Mouse (Mus musculus): ENCODE measurements around the gene Rbpj. TPM values are rescaled to one million over a fixed set of nuclear protein-coding genes. Genes with fewer than 3 reads are reported as not detected.

The Rbpj gene
- polyA plus RNA-seq, 1 experiment, result 13.3 TPM

DNA sequence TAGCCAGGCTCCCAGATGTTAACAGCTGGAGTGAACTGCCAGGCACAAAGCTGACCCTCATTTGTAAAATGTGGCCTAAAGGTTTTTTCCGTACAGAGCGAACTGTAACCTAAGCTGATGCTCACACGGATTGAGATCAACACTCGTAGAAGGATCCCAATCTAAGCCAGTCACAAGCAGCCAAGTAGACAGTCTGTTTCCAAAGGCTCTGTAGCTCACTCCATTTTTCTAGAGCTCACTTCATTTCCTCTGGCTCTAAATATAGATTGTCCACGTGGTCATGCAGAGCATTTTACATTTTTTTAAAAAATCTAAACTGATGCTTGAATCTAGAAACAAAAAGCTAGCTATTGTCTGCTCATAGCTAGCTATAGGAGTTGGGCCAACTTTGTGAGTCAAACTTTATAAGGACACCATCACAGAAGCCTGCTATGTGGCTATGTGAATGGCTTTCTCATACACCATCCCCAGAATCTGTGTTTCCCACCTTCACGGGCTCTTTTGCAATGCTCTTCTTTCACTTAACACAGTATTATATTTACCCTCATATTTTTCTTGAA lies 19.2 kb downstream of the Rbpj start:
- Histone ChIP-seq H3K4me3 (ENCODE audit: insufficient read depth, low read depth, low read length) (no peak overlapping the region), H3K27ac (replicated peaks; ENCODE audit: low read depth, low read length) (no peak overlapping the region), H3K4me1 (ENCODE audit: control insufficient read depth, insufficient read depth, insufficient read length, low read length) (no peaks in the 10 kb centered on the region)

DNA sequence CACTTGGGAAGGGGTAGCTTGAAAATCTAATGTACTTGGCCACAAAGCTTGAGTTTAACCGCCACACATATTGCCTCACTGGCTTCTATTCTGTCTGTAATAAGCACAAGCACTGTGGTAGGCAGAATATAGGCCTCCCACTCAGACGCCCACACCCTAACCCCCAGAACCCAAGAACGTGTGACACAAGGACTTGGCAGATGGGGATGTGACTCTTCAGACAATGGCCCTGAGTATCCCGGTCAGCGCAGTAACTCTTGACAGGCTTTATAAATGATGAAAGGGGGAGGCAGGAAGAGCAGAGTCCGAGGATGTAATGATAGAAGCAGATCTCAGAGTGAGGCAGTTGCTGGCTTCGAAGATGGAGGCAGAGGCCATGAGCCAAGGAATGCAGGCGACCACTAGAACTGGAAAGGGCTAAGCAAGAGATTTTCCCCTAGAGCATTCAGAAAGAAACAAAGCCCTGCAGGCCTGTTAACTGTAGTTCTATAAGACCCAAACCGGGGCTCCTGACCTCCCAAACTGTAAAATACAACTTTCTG lies 20.1 kb downstream of the Rbpj start:
- H3K4me1 ChIP-seq (ENCODE audit: control insufficient read depth, insufficient read depth, insufficient read length, low read length), result no peaks in the 10 kb centered on the region
- H3K27ac ChIP-seq (replicated peaks; ENCODE audit: low read depth, low read length), result no peak overlapping the region
- no peak overlapping the region for H3K4me3 ChIP-seq (ENCODE audit: insufficient read depth, low read depth, low read length)

DNA sequence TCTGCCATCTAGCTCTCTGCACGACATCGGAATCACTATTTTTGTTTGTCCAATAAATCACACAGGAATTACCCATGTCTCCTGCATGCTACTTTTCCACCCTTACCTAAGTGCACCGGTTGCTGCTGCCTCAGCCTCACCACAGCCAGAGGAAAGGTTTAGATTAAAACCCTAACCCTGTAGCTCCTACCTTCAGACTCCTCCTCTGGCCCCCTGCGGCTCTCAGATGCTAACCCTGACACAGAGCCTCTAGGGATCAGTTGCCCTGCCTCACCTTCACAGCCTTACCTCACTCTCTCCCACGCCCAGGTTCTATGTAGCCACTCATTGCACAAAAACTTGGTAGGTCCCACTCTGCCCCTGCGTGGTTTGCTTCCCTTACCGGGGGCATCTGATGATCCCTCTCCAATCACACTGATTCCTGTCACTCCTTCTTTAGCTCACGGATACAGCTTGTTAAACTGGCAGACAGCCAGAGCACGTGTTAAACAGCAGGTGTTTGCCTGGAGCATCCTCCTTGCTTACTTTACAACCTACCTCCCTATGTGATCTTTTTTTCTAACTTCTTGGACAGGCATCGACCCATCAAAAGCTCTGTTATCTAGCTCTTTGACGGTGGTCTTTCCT lies 21.1 kb downstream of the Rbpj start:
- H3K4me3 ChIP-seq (ENCODE audit: insufficient read depth, low read depth, low read length), result no peak overlapping the region
- H3K4me1 ChIP-seq (ENCODE audit: control insufficient read depth, insufficient read depth, insufficient read length, low read length), result no peaks in the 10 kb centered on the region
- no peak overlapping the region for H3K27ac ChIP-seq (replicated peaks; ENCODE audit: low read depth, low read length)

DNA sequence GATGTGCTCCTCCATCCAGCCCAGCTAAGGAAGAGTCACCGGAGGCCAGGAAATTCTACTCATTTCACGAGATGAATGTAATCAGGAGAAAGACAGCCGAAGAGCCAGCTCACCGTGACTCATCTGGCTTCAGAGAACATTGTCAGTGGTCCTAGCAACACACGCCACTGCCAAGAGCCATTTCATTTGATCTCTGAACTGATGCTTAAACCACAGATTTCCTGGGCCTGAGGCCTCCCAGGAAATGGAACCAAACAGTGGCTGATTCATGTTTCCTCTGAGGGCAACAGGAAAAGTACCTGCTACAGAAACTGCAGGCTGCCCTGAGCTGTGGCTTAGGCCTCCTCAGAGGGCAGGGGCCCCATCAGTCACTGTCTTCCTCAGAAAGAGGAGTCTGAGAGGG lies 24.7 kb downstream of the Rbpj start:
- no peak overlapping the region for H3K4me3 ChIP-seq (ENCODE audit: insufficient read depth, low read depth, low read length)
- no peaks in the 10 kb centered on the region for H3K4me1 ChIP-seq (ENCODE audit: control insufficient read depth, insufficient read depth, insufficient read length, low read length)
- H3K27ac ChIP-seq (replicated peaks; ENCODE audit: low read depth, low read length), result no peak overlapping the region

DNA sequence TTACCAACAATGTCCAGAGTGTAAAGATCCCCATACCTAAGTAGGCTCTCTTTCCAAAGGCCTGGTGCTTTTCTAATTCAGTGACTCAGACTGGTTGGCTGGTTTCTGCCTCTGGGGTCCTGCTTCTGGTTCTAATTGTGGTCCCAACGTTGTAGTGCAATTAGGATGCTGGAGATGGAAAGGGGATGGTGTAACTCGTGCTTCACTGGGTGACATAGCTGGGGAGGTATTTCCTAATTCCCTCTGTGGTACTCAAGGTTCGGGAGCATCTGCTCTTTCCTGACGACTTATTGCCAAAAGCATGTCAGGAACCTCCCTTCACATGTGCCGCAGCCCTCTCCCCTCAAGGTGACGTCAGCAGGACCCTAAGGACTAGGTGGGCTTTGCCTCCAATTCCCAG lies 27.8 kb downstream of the Rbpj start:
- H3K27ac ChIP-seq (replicated peaks; ENCODE audit: low read depth, low read length), result no peak overlapping the region
- H3K4me1 ChIP-seq (ENCODE audit: control insufficient read depth, insufficient read depth, insufficient read length, low read length), result no peaks in the 10 kb centered on the region
- H3K4me3 ChIP-seq (ENCODE audit: insufficient read depth, low read depth, low read length), result no peak overlapping the region

DNA sequence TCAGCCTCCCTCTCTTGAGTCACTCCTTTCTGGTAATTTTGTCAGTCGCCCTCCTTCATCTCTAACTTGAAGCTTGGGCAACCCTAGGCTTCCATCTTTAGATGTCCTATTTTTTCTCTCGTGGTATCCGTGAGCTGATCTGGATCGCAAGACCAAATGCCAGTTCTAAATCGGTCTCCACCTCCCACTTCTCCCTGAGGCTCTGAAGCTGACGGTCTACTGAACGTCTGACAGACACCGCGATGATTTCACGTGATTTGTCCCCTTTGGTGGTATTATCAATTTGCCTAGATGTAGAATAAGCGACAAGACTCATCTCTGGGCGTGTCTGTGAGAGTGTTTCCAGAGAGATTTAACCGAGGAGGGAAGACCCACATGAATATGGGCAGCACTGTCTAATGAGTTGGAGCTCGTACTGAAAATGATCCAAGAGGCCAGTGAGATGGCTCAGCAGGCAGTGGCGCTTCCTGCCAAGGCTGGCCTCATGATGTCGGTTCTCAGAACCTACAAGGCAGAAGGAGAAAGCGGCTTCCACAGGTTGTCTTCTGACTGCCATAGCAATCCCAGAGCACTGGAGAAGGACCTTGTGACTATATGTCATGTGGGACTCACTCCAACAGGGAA lies 28.7 kb downstream of the Rbpj start:
- Histone ChIP-seq H3K27ac (replicated peaks; ENCODE audit: low read depth, low read length) (no peak overlapping the region), H3K4me1 (ENCODE audit: control insufficient read depth, insufficient read depth, insufficient read length, low read length) (no peaks in the 10 kb centered on the region), H3K4me3 (ENCODE audit: insufficient read depth, low read depth, low read length) (no peak overlapping the region)

DNA sequence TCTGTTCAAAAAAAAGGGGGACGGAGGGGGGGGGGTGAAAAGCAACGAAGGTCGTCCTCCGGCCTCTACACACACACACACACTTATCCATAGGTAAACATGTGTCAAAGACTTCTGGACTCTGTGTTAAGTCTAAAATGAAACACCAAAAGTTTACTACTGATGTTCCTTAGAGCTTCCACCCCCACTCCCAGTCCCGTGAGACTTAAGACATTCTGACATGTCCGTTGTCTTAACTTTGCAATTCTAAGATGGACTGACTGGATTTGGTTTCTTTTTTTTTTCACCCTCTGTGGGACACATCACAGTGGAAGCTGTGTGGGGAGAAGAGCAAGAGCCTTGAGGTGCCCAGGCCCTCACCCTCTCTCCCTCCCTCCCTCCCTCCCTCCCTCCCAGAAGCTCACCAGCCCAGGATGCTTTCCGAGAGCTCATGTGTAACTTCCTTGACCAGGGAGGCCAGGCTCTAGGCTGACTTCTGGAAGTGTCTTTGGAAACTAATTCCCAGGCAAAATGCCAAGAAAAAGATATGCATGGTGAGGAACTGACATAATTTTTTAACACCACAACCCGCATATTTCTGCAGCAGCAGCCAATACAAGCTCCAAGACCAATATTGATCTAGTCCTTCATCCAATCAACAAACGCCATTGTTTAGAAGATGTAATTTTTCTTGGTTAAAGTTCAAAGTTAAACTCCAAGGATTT lies 31.0 kb downstream of the Rbpj start:
- Histone ChIP-seq H3K4me3 (ENCODE audit: insufficient read depth, low read depth, low read length) (no peak overlapping the region), H3K4me1 (ENCODE audit: control insufficient read depth, insufficient read depth, insufficient read length, low read length) (no peaks in the 10 kb centered on the region), H3K27ac (replicated peaks; ENCODE audit: low read depth, low read length) (no peak overlapping the region)

DNA sequence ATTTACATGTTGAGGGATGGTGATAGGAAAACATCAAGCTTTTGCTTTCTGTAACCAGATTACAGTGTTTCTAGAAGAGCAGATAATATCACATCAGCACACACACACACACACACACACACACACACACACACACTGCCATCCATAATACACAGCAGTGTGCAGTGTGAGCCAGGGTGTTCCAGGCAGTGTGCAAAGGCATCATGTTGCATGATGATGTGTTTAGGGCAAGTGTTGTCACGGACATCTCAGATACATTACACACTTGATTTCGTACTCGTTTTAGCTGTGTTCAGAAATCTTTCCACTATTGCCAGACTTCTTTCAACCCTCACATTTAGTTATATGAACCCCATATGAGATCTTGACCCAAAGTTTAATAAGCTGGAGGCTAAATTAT lies 33.6 kb downstream of the Rbpj start:
- no peaks in the 10 kb centered on the region for H3K4me1 ChIP-seq (ENCODE audit: control insufficient read depth, insufficient read depth, insufficient read length, low read length)
- no peak overlapping the region for H3K4me3 ChIP-seq (ENCODE audit: insufficient read depth, low read depth, low read length)
- H3K27ac ChIP-seq (replicated peaks; ENCODE audit: low read depth, low read length), result no peak overlapping the region

DNA sequence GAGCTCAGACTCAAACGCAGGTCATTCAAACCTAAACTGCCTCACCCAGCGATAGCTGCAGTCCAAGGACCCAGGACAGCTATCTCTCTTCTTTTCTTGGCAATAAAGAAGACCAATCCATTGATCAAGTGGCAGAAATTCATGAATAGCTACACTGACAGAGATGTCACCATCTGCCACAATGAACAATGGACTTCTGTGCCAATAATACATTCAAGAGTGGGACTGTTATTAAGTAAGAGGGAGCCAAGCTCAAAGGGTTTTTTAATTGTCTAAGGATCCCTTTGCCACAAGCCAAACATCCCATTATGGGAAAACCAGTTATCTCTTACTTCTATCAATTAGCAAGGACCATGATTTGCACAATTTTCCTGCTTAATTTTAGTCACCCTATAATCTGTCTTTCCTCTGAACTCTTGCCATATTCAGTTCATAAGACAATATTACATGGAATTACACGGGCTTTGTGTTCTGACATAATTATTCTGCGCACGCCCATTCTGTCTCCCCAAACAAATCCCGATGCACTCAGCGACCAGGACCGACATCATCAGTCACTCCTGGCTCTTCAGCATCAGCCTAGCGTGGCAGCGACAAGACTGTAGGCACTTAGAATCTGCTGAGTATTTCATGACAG lies 34.7 kb downstream of the Rbpj start:
- Histone ChIP-seq H3K4me3 (ENCODE audit: insufficient read depth, low read depth, low read length) (no peak overlapping the region), H3K27ac (replicated peaks; ENCODE audit: low read depth, low read length) (no peak overlapping the region), H3K4me1 (ENCODE audit: control insufficient read depth, insufficient read depth, insufficient read length, low read length) (no peaks in the 10 kb centered on the region)

DNA sequence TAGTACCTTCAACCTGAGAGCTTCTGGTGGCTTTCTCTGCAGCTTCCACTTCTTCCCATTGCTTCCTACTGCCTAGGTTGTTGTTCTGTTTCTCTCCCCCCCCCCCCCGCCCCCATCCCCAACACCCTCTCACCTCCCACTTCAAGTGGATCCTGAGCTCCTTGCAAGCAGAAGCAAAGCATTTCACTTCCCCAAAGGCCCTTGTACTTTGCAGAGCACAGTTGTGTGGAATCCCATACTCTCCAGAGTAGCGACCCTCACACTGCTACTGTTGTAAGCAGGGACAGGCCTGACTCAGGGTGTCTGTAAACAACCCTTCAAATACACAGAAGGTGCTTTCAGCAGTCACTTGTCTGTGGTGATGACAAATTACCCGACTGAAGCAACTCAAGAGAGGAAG lies 37.3 kb downstream of the Rbpj start:
- H3K4me3 ChIP-seq (ENCODE audit: insufficient read depth, low read depth, low read length), result no peak overlapping the region
- H3K27ac ChIP-seq (replicated peaks; ENCODE audit: low read depth, low read length), result no peak overlapping the region
- H3K4me1 ChIP-seq (ENCODE audit: control insufficient read depth, insufficient read depth, insufficient read length, low read length), result no peaks in the 10 kb centered on the region

DNA sequence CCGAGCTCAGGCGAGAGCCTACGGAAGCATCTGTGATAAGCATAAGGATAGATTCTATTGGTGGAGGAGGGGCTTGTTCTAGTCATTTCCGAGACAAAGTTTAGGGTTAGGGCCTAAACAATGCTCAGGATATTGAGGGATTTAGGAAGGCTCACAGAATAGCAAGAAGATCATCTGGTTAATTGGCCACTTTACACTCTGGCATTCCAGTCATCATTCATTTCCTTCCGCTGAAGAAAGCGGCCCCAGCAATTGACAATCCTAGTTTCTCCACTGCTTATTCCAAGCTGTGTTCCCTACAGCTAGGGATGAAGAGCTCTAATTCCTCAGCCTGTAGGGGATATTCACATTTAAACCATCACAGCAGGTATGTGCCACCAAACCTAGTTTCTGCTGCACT lies 39.8 kb downstream of the Rbpj start:
- no peak overlapping the region for H3K27ac ChIP-seq (replicated peaks; ENCODE audit: low read depth, low read length)
- no peak overlapping the region for H3K4me3 ChIP-seq (ENCODE audit: insufficient read depth, low read depth, low read length)
- no peaks in the 10 kb centered on the region for H3K4me1 ChIP-seq (ENCODE audit: control insufficient read depth, insufficient read depth, insufficient read length, low read length)

DNA sequence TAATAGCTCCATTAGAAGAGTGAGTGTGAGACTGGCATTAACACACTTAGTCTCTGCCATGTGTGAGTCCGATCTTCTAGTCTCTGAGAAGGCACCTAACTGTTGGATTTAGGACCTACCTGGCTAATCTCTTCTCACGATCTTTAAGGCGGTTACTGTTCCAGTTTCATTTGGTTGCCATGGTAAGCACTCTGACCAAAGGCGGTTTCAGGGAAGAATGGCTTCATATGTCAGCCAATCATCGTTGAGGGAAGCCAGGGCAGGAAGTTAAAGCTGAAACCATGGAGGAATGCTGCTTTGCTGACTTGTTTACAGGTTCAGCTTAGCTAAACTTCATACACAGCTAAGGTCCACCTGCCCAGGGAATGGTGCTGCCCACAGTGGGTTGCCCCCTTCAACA lies 41.4 kb downstream of the Rbpj start:
- Histone ChIP-seq H3K4me1 (ENCODE audit: control insufficient read depth, insufficient read depth, insufficient read length, low read length) (no peaks in the 10 kb centered on the region), H3K4me3 (ENCODE audit: insufficient read depth, low read depth, low read length) (no peak overlapping the region), H3K27ac (replicated peaks; ENCODE audit: low read depth, low read length) (no peak overlapping the region)

DNA sequence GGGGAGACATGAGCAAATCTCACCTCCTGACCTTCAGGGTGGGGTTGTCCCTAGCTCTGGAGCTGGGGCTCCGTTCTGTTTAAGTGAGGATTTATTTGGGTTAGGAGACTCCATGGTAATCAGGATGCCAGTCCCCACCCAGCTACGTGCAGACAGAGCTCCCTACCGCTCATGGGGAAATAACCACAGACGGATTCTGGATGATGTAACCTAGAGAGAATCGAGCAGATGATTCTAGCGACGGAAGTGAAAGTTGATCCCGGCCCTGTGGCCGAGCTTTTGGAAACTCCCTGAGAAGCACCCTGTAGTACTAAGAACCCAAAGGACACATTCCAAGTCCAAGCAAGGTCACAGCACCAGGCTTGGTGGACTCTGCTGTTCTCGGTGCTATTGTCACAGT lies 43.5 kb downstream of the Rbpj start:
- Histone ChIP-seq H3K27ac (replicated peaks; ENCODE audit: low read depth, low read length) (peak overlapping the region; percentile 71), H3K4me3 (ENCODE audit: insufficient read depth, low read depth, low read length) (no peak overlapping the region), H3K4me1 (ENCODE audit: control insufficient read depth, insufficient read depth, insufficient read length, low read length) (no peaks in the 10 kb centered on the region)

DNA sequence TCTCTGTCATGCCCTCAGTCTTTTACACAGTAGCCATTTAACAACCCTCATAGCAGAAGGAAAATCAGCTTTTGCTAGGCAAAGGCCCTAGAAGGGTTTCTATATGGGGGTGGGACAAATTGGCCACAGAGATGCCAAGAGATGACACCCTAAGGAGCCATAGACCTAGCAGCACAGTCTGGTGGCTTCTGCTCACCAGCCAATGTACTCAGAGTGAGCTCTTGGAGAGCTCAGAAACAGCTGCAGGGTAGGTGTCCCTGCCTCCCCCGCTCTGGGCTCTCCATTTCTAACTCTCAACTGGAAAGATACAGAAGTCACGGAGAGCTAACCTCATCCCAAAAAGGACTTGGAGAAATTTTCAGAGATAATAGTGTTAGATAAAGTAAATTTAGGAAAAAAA lies 44.0 kb downstream of the Rbpj start:
- Histone ChIP-seq H3K27ac (replicated peaks; ENCODE audit: low read depth, low read length) (peak overlapping the region; percentile 67), H3K4me3 (ENCODE audit: insufficient read depth, low read depth, low read length) (no peak overlapping the region), H3K4me1 (ENCODE audit: control insufficient read depth, insufficient read depth, insufficient read length, low read length) (no peaks in the 10 kb centered on the region)

DNA sequence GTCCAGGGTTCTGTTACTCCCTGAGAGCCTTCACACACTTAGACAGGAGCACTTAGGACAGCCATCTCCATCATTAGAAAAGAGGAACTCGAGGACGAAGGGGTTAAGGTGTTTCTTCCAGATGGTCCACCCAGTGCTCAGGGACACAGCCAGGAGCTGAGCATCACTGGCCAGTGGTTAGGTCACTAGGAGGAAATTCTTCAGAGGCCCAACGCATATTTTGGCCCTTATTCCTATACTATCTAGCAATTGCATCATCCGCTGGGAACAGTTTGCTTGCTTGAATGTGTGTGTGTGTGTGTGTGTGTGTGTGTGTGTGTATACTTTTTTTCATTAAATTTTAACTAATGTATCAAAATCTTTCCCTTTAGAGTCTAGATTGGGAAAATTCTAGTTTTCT lies 45.5 kb downstream of the Rbpj start:
- Histone ChIP-seq H3K27ac (replicated peaks; ENCODE audit: low read depth, low read length) (no peak overlapping the region), H3K4me3 (ENCODE audit: insufficient read depth, low read depth, low read length) (no peak overlapping the region), H3K4me1 (ENCODE audit: control insufficient read depth, insufficient read depth, insufficient read length, low read length) (no peaks in the 10 kb centered on the region)
